Mouse (Mus musculus) mouse trophoblast stem cell (cell line): ENCODE results near the gene Zfyve28.

Experiments
- in situ Hi-C, 2 experiments: fragments of 300-500 bp; cut with MseI, MboI; formaldehyde crosslinking; loops; 2 replicates in 1 of 2; 3 replicates in 1 of 2; pipeline ENCODE4 v1.15.1; 2025

Gene Zfyve28

DNA sequence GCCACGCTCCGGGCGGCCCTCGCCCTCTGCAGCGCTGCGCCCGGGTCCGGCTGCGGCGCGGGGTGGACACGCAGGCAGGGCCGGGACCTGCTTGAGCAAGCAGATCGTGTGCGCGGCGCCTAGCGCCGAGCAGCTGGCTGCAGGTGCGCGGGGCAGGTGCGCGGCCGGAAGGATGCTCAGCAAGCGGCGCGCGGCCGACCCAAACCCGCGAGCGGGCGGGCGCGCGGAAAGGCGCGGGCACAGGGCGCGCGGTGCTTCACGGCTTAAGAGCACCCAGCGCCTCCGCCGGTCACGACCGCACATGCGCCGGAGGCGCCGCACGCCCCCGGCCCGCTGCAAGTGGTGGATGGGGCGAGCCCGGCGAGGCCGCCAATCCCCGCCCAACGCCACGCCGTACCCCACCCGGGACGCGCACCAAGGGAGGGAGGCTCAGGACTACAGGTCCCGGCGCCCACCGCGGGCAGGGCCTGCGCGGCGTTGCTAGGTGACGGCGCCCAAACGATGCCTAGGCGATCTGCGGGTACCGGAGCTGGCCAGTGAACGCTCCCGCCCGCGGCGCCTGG lies at the start of gene Zfyve28, which contains the start of gene Cfap99:
Gene Zfyve28 (minus strand): TSS at position 296 of the 563 bp plus-strand sequence.
Gene Cfap99 (plus strand): TSS at position 447 of the 563 bp plus-strand sequence.
- in situ Hi-C loops: no loop called here

GRCm38 (mm10) chr5:34336775-34337450 lies 48.7 kb upstream of the Zfyve28 start:
- in situ Hi-C loops: no loop called here

DNA sequence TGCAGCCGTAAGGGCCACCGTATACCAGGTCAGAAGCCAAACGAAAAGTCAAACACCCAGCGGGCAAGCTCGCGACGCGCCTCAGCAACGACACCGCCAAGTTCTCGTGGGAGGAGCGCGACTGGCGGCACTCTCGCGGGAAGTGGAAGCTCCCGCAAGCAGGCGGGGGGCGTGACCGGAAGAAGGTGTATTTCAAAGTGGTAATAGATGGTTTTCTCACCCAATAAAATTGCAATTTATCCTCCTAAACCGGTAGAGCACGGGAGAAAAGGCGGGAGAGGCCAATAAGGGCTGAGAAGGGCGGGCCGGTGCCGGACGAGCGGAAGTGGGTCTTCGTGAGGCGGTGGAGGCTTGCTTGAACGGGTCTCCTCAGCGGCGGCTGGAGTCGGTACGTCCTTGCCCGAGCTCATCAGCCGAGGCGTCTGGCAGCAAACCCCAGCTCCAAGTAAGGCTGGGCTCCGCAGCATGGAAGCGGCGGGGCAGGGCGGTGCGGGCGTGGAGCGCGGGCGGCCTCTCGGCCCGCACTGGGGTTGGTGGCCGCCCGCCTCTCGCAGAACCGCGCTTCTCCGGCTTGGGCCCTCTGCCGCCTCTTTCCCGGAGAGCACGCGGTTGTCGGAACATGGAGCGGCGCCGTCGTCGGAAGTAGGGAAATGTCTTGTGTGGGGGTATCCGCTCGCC lies 48.0 kb upstream of the Zfyve28 start, which contains the start of gene Rnf4:
Gene Rnf4 (plus strand): TSS at position 193 of the 678 bp plus-strand sequence.
- in situ Hi-C loops: no loop called here

DNA sequence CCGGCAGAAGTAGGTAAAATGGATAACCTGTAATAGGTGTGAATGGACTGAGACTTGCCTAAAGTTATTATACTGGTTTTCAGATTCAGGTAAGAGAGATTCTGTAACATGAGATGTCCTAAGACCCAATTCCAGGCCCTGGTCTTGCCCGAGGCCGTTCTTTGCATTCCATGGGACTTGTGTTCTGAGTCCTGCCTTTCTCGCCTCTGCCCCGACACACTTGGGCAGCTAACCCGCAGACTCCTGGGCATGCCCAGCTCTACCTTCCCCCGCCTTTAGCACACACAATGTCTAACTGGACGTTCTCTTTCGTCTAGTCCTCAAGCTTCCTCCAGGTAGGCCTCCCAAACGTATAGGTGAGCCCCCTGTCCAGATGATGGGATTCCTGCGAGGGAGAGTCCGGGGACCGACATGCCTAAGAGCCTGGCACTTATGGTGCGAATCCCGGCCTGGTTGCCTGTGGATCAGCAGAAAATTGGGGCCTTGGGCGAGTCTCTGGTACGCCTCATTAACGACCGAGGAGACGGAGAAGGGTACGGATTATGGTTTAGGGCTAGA lies 47.4 kb upstream of the Zfyve28 start:
- in situ Hi-C loops: no loop called here

- in situ Hi-C loops: no loop called here
Measured at GRCm38 (mm10) chr5:34334081-34334480, 45.8 kb upstream of the Zfyve28 start.

DNA sequence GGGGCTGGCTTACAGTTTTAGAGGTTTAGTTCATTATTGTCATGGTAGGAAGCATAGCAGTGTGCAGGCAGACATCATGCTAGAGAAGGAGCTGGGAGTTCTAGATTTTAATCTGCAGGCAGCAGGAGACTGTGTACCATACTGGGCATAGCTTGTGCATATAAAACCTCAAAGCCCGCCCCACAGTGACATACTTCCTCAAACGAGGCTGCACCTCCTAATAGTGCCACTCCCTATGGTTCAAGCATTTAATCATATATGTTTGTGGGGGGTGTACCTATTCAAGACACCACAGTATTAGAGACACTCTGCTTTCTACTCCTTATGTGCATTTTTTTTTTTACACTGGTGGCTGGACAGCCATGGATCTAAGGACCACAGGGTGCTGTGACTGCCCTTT lies 41.9 kb upstream of the Zfyve28 start:
- in situ Hi-C loops: no loop called here

GRCm38 (mm10) chr5:34326875-34327576 lies 38.8 kb upstream of the Zfyve28 start:
- in situ Hi-C loops: no loop called here

GRCm38 (mm10) chr5:34326249-34326691 lies 38.0 kb upstream of the Zfyve28 start:
- in situ Hi-C loops: no loop called here

DNA sequence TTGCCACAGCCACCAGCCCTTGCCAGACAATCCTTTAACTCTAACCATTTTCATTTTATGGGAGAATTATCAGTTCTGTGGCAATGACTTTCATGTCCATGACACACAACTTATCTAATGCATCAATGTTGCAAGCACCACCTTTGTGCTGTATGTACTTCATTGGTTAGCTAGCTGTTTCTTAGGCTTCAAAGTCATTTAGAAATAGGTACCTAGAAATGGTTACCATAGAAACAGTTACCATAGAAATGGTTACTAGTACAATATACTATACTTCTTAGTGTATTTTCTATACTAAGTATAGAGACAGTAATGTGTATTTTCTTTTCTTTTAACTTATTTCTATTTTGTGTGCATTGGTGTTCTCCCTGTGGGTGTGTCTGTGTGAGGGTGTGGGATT lies 37.0 kb upstream of the Zfyve28 start:
- in situ Hi-C loops: no loop called here

- in situ Hi-C loops: no loop called here
Measured at GRCm38 (mm10) chr5:34321236-34321635, 33.0 kb upstream of the Zfyve28 start.

GRCm38 (mm10) chr5:34319491-34320034 lies 31.3 kb upstream of the Zfyve28 start:
- in situ Hi-C loops: no loop called here

- in situ Hi-C loops: no loop called here
Measured at GRCm38 (mm10) chr5:34309016-34309415, 20.8 kb upstream of the Zfyve28 start.

GRCm38 (mm10) chr5:34302377-34302776 lies 14.1 kb upstream of the Zfyve28 start:
- in situ Hi-C loops: no loop called here

- in situ Hi-C loops: no loop called here
Measured at GRCm38 (mm10) chr5:34298937-34299535, 10.8 kb upstream of the Zfyve28 start.

DNA sequence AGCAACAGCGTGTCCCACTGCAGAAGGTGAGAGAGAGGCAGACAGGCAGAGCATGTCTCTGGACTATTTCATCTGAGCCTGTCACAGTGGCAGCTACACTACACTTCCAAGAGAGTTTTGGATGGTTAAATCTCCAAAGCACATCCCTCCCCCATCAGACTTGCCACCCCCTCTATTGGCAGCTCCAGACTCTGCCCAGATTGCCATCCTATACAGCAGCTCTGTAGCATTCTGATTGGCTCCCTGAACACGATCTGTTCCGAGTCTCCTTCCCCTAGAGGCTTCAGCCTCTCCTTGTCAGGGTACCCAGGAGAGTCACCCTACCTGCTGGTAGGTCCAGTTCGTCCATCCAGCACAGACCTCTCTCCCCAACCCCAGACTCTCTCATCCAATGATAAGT lies 9.8 kb upstream of the Zfyve28 start:
- in situ Hi-C loops: no loop called here

- in situ Hi-C loops: no loop called here
Measured at GRCm38 (mm10) chr5:34295141-34295540, 6.9 kb upstream of the Zfyve28 start.

DNA sequence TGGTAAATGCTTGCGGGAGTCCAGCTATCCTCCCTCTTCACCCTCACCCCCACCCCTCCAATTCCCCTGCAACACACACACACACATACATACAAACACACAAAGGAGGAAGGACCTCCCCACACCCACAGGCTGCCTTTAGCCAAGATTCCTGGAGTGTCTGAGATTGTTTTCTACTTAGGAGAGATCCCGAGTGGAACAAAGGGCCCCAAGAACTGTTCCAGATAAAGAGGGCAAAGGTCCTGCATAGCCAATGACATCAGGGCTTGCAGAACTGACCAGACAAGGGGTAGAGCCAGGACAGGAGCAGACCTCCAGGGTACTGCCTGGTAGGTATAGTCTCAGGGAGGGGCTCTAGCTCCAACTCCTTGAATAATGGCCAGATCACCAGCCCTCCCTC lies 6.4 kb upstream of the Zfyve28 start:
- in situ Hi-C loops: no loop called here

GRCm38 (mm10) chr5:34293363-34293762 lies 5.1 kb upstream of the Zfyve28 start:
- in situ Hi-C loops: no loop called here

DNA sequence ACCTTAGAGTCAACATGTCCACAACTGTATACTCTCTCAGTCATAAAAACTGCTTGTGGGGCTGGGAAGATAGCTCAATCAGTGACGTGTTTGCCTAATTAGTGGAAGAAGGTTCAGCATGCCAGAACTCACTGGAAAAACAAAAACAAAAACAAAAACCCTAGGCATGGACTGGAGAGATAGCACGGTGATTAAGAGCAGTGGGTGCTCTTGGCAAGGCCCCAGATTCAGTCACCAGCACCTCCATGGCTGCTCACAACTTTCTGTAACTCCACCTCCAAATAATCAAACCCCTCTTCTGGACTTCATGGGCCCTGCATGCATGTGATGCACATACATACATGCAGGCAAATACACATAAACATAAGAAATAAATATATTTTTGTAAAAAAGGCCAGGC lies 1.0 kb upstream of the Zfyve28 start:
- in situ Hi-C loops: no loop called here

DNA sequence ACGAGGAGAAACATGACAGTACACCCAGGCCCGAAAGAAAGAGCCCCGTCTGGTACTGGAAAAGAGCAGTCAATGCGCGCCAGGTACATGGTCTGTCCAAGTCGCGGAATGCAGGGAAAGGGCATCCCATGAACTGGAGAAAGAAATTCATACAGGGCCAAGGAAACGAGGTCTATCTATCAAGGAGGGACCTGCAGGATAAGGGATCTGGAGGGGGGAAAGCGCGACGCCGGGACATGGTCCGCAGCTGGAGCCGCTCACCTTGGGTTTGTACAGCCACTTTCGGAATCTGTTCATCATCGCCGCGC lies 457 bp downstream of the Zfyve28 start:
- in situ Hi-C loops: no loop called here
